Mouse (Mus musculus) mouse trophoblast stem cell (cell line): ENCODE measurements at regions not wholly inside any gene's neighbourhood (a gene's known extent, or its start where the extent isn't known, plus 50 kb on each side); places are given as distances from the start of the nearest gene placed in this dataset.

Source experiments
- in situ Hi-C, 2 experiments: fragments of 300-500 bp; cut with MseI, MboI; formaldehyde crosslinking; loops; 2 replicates in 1 of 2; 3 replicates in 1 of 2; pipeline ENCODE4 v1.15.1; 2025

- in situ Hi-C loops = no loop called here
Measured at GRCm38 (mm10) chr2:146565693-146566092, 53.5 kb upstream of the Ralgapa2 start.

- in situ Hi-C loops = no loop called here
Measured at GRCm38 (mm10) chr2:146568171-146568842, 56.2 kb upstream of the Ralgapa2 start.

- in situ Hi-C loops = no loop called here
Measured at GRCm38 (mm10) chr2:146571036-146571435, 58.9 kb upstream of the Ralgapa2 start.

GRCm38 (mm10) chr2:146571857-146572256 lies 59.7 kb upstream of the Ralgapa2 start:
- in situ Hi-C loops = no loop called here

- in situ Hi-C loops = no loop called here
Measured at GRCm38 (mm10) chr2:146575610-146576297, 63.6 kb upstream of the Ralgapa2 start.

GRCm38 (mm10) chr2:146576298-146576905 lies 64.3 kb upstream of the Ralgapa2 start:
- in situ Hi-C loops = no loop called here

- in situ Hi-C loops = no loop called here
Measured at GRCm38 (mm10) chr2:146577096-146577495, 65.0 kb upstream of the Ralgapa2 start.

GRCm38 (mm10) chr2:146581220-146581619 lies 69.1 kb upstream of the Ralgapa2 start:
- in situ Hi-C loops = no loop called here

- in situ Hi-C loops = no loop called here
Measured at GRCm38 (mm10) chr2:146583807-146584388, 71.8 kb upstream of the Ralgapa2 start.

- in situ Hi-C loops = no loop called here
Measured at GRCm38 (mm10) chr2:146586381-146586780, 74.2 kb upstream of the Ralgapa2 start.

GRCm38 (mm10) chr2:146586981-146587380 lies 74.8 kb upstream of the Ralgapa2 start:
- in situ Hi-C loops = no loop called here

- in situ Hi-C loops = no loop called here
Measured at GRCm38 (mm10) chr2:146589860-146590259, 77.7 kb upstream of the Ralgapa2 start.

GRCm38 (mm10) chr2:146593291-146593690 lies 81.1 kb upstream of the Ralgapa2 start:
- in situ Hi-C loops = no loop called here

GRCm38 (mm10) chr2:146594212-146594611 lies 82.1 kb upstream of the Ralgapa2 start:
- in situ Hi-C loops = no loop called here

- in situ Hi-C loops = no loop called here
Measured at GRCm38 (mm10) chr2:146595673-146596072, 83.5 kb upstream of the Ralgapa2 start.

GRCm38 (mm10) chr2:146606170-146606569 lies 94.0 kb upstream of the Ralgapa2 start:
- in situ Hi-C loops = no loop called here

- in situ Hi-C loops = loop anchor here (5.0 kb wide), 1 partner anchor 139 kb away; no protein-coding TSS in a partner anchor
Measured at GRCm38 (mm10) chr2:146610896-146611295, 98.8 kb upstream of the Ralgapa2 start.

- in situ Hi-C loops = loop anchor here (5.0 kb wide), 1 partner anchor 140 kb away; no protein-coding TSS in a partner anchor
Measured at GRCm38 (mm10) chr2:146611886-146612521, 99.9 kb upstream of the Ralgapa2 start.

- in situ Hi-C loops = loop anchor here (5.0 kb wide), 1 partner anchor 140 kb away; no protein-coding TSS in a partner anchor
Measured at GRCm38 (mm10) chr2:146612522-146613288, 100.6 kb upstream of the Ralgapa2 start.

GRCm38 (mm10) chr2:146621167-146621566 lies 109.0 kb upstream of the Ralgapa2 start:
- in situ Hi-C loops = loop anchor here in 1 of 2 experiments (10.0 kb wide), 1 partner anchor 554 kb away; no protein-coding TSS in a partner anchor

- in situ Hi-C loops = loop anchor here in 1 of 2 experiments (10.0 kb wide), 1 partner anchor 552 kb away; no protein-coding TSS in a partner anchor
Measured at GRCm38 (mm10) chr2:146623052-146623451, 110.9 kb upstream of the Ralgapa2 start.
